Mouse (Mus musculus): Measurements from ENCODE around the gene Tstd3.

DNA sequence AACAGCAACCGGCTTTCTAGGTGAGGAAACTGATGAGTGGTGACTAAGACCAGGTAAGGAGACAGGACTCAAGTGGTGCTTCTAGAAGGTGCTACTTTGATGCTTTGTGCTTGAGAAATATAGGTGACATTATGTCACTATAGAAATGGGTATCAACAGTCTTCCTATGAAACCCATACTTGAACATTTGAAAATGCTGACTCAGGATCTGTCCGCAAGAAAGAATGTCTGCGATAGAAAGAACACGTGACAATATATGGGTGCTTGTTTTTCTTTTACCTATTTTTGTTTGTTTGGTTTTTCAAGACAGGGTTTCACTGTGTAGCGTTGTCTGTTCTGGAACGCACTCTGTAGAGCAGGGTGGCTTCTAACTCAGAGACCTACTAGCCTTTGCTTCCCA lies 45.6 kb upstream of the Tstd3 start:
- TF ChIP-seq CTCF (IDR thresholded peaks at IDR 0.05 in 2 of 3, conservative IDR thresholded peaks at IDR 0.05 in 1 of 3; ENCODE audit: control insufficient read depth in 1 of 3, insufficient read depth in 1 of 3, low read depth in 2 of 3, low read length in 3 of 3, poor library complexity in 1 of 3, severe bottlenecking in 1 of 3) (no peak), POLR2A (IDR thresholded peaks at IDR 0.05; ENCODE audit: control insufficient read depth in 1 of 2, insufficient read depth in 1 of 2, low read depth in 1 of 2, low read length in 2 of 2, poor library complexity in 1 of 2) (no peak), POLR2AphosphoS5 (IDR thresholded peaks at IDR 0.05; ENCODE audit: borderline replicate concordance, low read depth, low read length) (no peak), CHD1 (IDR thresholded peaks at IDR 0.05; ENCODE audit: low read depth, low read length) (no peak), EP300 (IDR thresholded peaks at IDR 0.05; ENCODE audit: low read depth in 1 of 2, low read length in 2 of 2) (no peak), KAT2A (conservative IDR thresholded peaks at IDR 0.05; ENCODE audit: low read depth, low read length) (no peak), GATA1 (IDR thresholded peaks at IDR 0.05; ENCODE audit: low read depth, low read length) (no peak), SMC3 (IDR thresholded peaks at IDR 0.05; ENCODE audit: low read depth, low read length) (no peak), MXI1 (IDR thresholded peaks at IDR 0.05; ENCODE audit: low read depth, low read length) (no peak)

Data from MEL (cell line).